Mouse (Mus musculus) lung, embryonic 16.5 days (tissue): ENCODE data around the gene Tbxas1. TPM values are rescaled to one million over a fixed set of nuclear protein-coding genes. Genes with fewer than 3 reads are reported as not detected.
A peak's percentile ranks its signal among the peaks of the same experiment; 100 is the strongest.

ENCODE experiments used
- ATAC-seq: fragments of 200-750 bp; cut with Nextera tagmentation; 2 replicates; pipeline ENCODE4 v1.8.0; 2017; ENCODE audit warnings: low read depth, mild to moderate bottlenecking, moderate library complexity
- H3K27ac ChIP-seq: fragments of 300-500 bp; sonication (generic); 2 replicates; pipeline ENCODE4 v1.5.1; 2014; ENCODE audit warnings: mild to moderate bottlenecking, control low read depth, low read length
- H3K27me3 ChIP-seq: fragments of 300-500 bp; sonication (generic); 2 replicates; pipeline ENCODE4 v1.6.1; 2014; ENCODE audit warnings: low read depth, low read length, mixed read lengths; ENCODE audit not compliant: control insufficient read depth, insufficient read depth
- H3K36me3 ChIP-seq: fragments of 300-500 bp; sonication (generic); 2 replicates; pipeline ENCODE4 v1.6.1; 2014; ENCODE audit warnings: low read length; ENCODE audit not compliant: control insufficient read depth, insufficient read depth
- H3K4me1 ChIP-seq: fragments of 300-500 bp; sonication (generic); replicated peaks from 2 replicates; pipeline ENCODE4 v1.6.1; 2014; ENCODE audit warnings: low read length, mixed read lengths; ENCODE audit not compliant: control insufficient read depth, insufficient read depth
- H3K4me2 ChIP-seq: fragments of 300-500 bp; sonication (generic); 2 replicates; pipeline ENCODE4 v1.6.1; 2014; ENCODE audit warnings: low read depth, low read length, control low read depth
- H3K4me3 ChIP-seq: fragments of 300-500 bp; sonication (generic); 2 replicates; pipeline ENCODE4 v1.5.1; 2014; ENCODE audit warnings: mild to moderate bottlenecking, low read length, control low read depth
- H3K9ac ChIP-seq: fragments of 300-500 bp; sonication (generic); 2 replicates; pipeline ENCODE4 v1.6.1; 2014; ENCODE audit warnings: low read length, control low read depth
- H3K9me3 ChIP-seq: fragments of 300-500 bp; sonication (generic); 2 replicates; pipeline ENCODE4 v1.6.1; 2016; ENCODE audit warnings: low read length; ENCODE audit not compliant: control insufficient read depth
- WGBS: fragments of 180-500 bp; shearing (Covaris S2); extraction: QIAGEN DNeasy Blood & Tissue Kit; methylation state at CpG from one replicate; pipeline ENCODE4 v1.1.7; 2014; 5-methylcytosine and 5-hydroxymethylcytosine counted together
- polyA plus RNA-seq: library from polyadenylated mRNA; unstranded; fragments of >200 nt; fragmentation: Nextera tagmentation; extraction: Ambion mirVana; gene quantifications from 2 replicates; pipeline ENCODE4 v1.2.1, GENCODE M21; 2015

The Tbxas1 gene
- polyA plus RNA-seq: 3.9 and 4.1 TPM in 2 replicates

DNA sequence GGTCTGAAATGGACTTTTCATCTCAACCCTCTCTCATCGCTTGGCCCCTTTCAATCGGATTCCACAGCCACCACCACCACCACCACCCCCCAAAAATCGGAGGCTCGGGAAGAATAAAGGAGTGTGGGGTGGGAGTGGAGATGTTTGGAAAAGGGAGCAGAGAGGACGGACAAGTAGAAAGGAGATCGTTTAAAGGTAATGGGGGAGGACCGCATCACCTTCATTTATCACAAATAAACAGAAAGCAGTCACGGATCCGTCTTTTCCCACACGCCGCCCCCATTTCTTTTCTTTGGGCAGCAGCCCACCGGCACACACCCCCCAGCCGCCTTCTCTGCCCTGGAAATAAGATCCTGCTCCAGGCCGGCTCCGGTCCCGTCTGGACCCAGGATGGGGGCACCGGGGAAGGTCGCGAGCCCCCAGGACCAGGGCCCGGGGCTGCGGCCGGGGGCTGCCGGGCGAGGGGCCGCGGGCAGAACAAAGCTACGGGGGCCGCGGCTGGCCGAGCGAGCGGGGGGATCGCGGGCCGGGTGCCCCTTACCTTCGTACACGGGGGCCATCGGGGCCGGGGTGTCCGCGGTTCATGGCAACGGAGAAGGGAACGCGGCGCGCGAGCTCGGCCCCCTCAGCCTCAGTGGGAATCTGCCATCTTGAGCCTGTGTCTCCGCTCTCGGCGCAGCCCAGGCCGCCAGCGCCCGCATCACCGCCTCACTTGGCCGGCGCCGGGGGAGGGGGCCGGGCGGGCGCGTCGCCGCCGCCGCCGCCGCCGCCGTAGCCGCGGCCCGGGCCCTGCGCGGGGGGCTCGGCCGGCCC lies at the start of gene Tbxas1:
Gene Tbxas1, plus strand, starts transcription at position 147 of the 813 bp plus-strand sequence.
- Histone ChIP-seq H3K27me3 (no peaks in the 10 kb centered on the region), H3K9me3 (no peaks in the 10 kb centered on the region), H3K4me2 (peak within 1 kb of the TSS; percentile 72), H3K4me3 (peak within 1 kb of the TSS; percentile 89), H3K4me1 (peaks cover 15% of the 10 kb centered on the region), H3K27ac (peak within 1 kb of the TSS; percentile 77), H3K36me3 (peaks cover 3% of the 10 kb centered on the region; the same call in 1 of the 2 replicates), H3K9ac (peak within 1 kb of the TSS; percentile 98)
- peak; percentile 70 for ATAC-seq
- 1% methylated on average over 69 of the region's 77 CpGs for WGBS

GRCm38 (mm10) chr6:38825886-38826285 lies 49.3 kb upstream of the Tbxas1 start:
- H3K4me1 ChIP-seq: peaks cover 7% of the 10 kb centered on the region

GRCm38 (mm10) chr6:38826857-38827256 lies 48.3 kb upstream of the Tbxas1 start:
- Histone ChIP-seq H3K4me2 (no peak overlapping the region), H3K27ac (no peak overlapping the region), H3K36me3 (no peaks in the 10 kb centered on the region), H3K4me1 (peaks cover 7% of the 10 kb centered on the region), H3K9me3 (no peaks in the 10 kb centered on the region), H3K27me3 (no peaks in the 10 kb centered on the region), H3K4me3 (no peak overlapping the region), H3K9ac (no peak overlapping the region)
- ATAC-seq: no peak
- 72% methylated on average over 3 of the region's 3 CpGs for WGBS

More at GRCm38 (mm10) chr6:38825886-38826285, 49.3 kb upstream of the Tbxas1 start:
- no peak overlapping the region for H3K4me2 ChIP-seq
- no peaks in the 10 kb centered on the region for H3K36me3 ChIP-seq
- ATAC-seq: no peak
- H3K27me3 ChIP-seq: no peaks in the 10 kb centered on the region
- no peak overlapping the region for H3K9ac ChIP-seq
- no peaks in the 10 kb centered on the region for H3K9me3 ChIP-seq
- H3K27ac ChIP-seq: no peak overlapping the region
- no peak overlapping the region for H3K4me3 ChIP-seq

GRCm38 (mm10) chr6:38827435-38827834 lies 47.8 kb upstream of the Tbxas1 start:
- no peak overlapping the region for H3K4me2 ChIP-seq
- peaks cover 5% of the 10 kb centered on the region for H3K4me1 ChIP-seq
- 64% methylated on average over 5 of the region's 5 CpGs for WGBS
- no peak overlapping the region for H3K4me3 ChIP-seq
- no peak for ATAC-seq
- no peak overlapping the region for H3K27ac ChIP-seq
- H3K9ac ChIP-seq: no peak overlapping the region
- H3K36me3 ChIP-seq: no peaks in the 10 kb centered on the region
- no peaks in the 10 kb centered on the region for H3K27me3 ChIP-seq
- no peaks in the 10 kb centered on the region for H3K9me3 ChIP-seq

- H3K4me1 ChIP-seq: peaks cover 5% of the 10 kb centered on the region
- no peak overlapping the region for H3K27ac ChIP-seq
- no peak overlapping the region for H3K4me2 ChIP-seq
- no peaks in the 10 kb centered on the region for H3K27me3 ChIP-seq
- 73% methylated on average over 2 of the region's 2 CpGs for WGBS
- H3K36me3 ChIP-seq: no peaks in the 10 kb centered on the region
- H3K4me3 ChIP-seq: no peak overlapping the region
- no peaks in the 10 kb centered on the region for H3K9me3 ChIP-seq
- no peak overlapping the region for H3K9ac ChIP-seq
- ATAC-seq: no peak
Observed at GRCm38 (mm10) chr6:38828211-38828610, 47.0 kb upstream of the Tbxas1 start.

DNA sequence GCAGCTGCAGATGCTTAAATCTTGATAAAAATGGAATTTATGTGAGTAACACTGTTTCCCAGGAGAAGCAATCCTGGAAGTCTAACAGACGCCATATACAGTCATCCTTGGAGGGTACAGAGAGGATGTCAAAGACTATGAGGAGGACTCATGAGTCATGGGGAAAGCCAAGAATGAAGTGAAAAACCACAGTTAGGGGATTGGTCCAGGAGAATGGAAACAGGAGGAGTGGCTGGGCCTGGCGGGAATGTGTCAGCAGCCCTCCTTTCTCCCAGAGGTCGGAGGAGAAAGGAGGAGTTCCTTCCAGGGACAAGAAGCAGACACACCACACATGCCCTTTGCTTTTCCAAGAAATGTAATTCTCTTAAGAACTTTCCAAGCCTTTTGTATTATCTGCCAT lies 45.8 kb upstream of the Tbxas1 start:
- H3K36me3 ChIP-seq: no peaks in the 10 kb centered on the region
- 86% methylated on average over 2 of the region's 3 CpGs for WGBS
- H3K27me3 ChIP-seq: no peaks in the 10 kb centered on the region
- no peak for ATAC-seq
- H3K9ac ChIP-seq: no peak overlapping the region
- H3K4me1 ChIP-seq: no peaks in the 10 kb centered on the region
- H3K27ac ChIP-seq: no peak overlapping the region
- H3K9me3 ChIP-seq: no peaks in the 10 kb centered on the region
- no peak overlapping the region for H3K4me2 ChIP-seq
- H3K4me3 ChIP-seq: no peak overlapping the region

DNA sequence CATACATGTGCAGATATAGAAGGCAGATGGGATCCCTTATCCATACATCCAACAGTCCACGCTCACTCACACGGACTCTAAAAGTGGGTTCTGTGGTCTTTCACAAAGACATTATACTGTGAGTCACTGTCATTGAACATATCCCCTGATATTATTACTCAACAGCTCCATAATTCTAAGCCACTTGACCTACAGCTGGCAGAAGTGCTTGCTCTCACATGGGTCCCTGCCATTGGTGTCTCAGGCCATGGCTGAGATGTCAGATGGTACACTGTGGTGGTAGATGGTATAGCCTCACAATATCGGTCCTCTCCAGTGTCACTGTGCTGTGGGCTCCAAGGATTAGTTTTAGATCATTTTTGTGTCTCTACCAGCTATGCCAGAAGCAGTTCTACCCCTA lies 41.5 kb upstream of the Tbxas1 start:
- H3K36me3 ChIP-seq: no peaks in the 10 kb centered on the region
- ATAC-seq: no peak
- WGBS: 90% methylated on average over 3 of the region's 3 CpGs
- H3K4me1 ChIP-seq: no peaks in the 10 kb centered on the region
- no peak overlapping the region for H3K9ac ChIP-seq
- no peak overlapping the region for H3K4me2 ChIP-seq
- no peaks in the 10 kb centered on the region for H3K27me3 ChIP-seq
- no peaks in the 10 kb centered on the region for H3K9me3 ChIP-seq
- no peak overlapping the region for H3K27ac ChIP-seq
- no peak overlapping the region for H3K4me3 ChIP-seq

DNA sequence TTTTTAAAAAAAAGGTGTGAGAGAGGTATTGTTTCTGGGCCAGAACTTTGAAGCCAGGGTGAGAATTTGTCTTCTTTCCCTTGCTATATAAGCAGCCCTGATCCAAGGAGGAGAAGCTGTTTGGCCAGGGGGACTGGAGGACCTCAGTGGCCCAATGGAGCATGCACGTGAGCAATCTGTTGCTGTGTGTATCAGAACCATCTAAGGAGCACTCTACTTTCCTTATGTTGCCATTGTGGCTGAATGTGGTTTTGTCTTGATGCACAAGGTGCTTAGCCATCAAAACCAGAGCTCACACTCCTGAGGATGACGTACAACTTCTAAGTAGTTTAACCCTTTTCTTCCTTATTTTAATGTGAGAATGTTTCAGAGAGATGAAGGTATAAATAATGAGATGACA lies 40.5 kb upstream of the Tbxas1 start:
- Histone ChIP-seq H3K4me1 (no peaks in the 10 kb centered on the region), H3K9ac (no peak overlapping the region), H3K27ac (no peak overlapping the region), H3K36me3 (no peaks in the 10 kb centered on the region), H3K27me3 (no peaks in the 10 kb centered on the region), H3K4me2 (no peak overlapping the region), H3K9me3 (no peaks in the 10 kb centered on the region), H3K4me3 (no peak overlapping the region)
- ATAC-seq: no peak
- WGBS: 76% methylated on average over 2 of the region's 2 CpGs

DNA sequence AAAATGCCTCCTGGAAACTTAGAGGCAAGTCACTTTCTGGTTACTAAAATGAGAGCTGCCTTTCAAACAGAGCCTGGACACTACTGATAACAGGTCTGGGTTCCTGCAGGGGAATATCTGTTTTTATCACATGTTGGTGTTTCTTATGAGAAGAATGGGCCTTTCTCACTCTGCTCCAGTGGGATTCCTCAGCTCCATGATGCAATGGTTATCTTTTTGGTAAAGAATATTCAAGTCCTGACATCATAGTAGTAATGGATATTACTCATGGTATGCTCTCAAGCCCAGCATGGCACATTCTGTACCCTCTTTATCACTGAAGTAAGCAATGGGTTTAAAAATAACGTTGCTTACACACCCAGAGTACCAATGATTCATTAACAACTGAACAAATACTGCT lies 40.0 kb upstream of the Tbxas1 start:
- Histone ChIP-seq H3K4me3 (no peak overlapping the region), H3K36me3 (no peaks in the 10 kb centered on the region), H3K27ac (no peak overlapping the region), H3K4me1 (0 out of 2 replicates have a peak, but pooled peaks cover 2% of the 10 kb centered on the region), H3K27me3 (no peaks in the 10 kb centered on the region), H3K4me2 (no peak overlapping the region), H3K9ac (no peak overlapping the region), H3K9me3 (no peaks in the 10 kb centered on the region)
- WGBS: 72% methylated on average over 1 of the region's 1 CpGs
- ATAC-seq: no peak
